In the genomic region with DNA sequence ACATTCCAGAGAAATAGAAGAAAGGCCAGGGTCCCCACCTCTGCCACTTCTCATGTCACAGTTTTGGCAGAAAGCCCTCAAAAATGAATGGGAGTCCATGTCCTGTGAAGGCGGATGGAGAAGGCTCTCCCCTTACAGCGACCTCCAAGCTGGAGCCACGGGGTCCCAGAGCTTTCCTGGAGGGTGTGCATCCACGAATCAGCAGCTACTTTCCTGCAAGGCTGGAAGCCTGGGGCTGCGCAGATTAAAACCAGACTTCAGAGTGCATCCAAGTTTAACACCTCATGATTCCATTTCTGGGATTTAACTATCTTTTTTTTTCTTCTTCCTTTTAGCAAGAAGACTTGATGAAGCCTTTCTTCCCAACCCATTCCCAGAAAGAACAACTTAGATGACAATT, we compare ENCODE assay signal across 30 mouse cellular contexts. TPM values are rescaled to one million over a fixed set of nuclear protein-coding genes. Genes with fewer than 3 reads are reported as not detected.
DNase-seq lines count a peak whose midpoint lies in the region; ATAC-seq and TF ChIP-seq lines count a peak whose summit lies in the region.
"Had no signal": no experiment of that assay in that cellular context is flagged by ENCODE, and none has a peak within 500 bp of the region (broad histone marks: within the 10 kb centered on the region; RNA-seq: fewer than 3 reads in every experiment).

No protein-coding gene starts in this region.

- no peak for TF ChIP-seq CTCF in kidney, postnatal 0 days (IDR thresholded peaks at IDR 0.05; ENCODE audit: low read depth)

- no peak overlapping the region for H3K4me3 ChIP-seq in forebrain, embryonic 10.5 days
- H3K4me3 ChIP-seq in forebrain, embryonic 14.5 days (ENCODE audit: low read depth, low read length) = no peak overlapping the region
- no peak overlapping the region for H3K4me3 ChIP-seq in kidney, postnatal 0 days (replicated peaks; ENCODE audit: low read depth, low read length)
- no peak overlapping the region for H3K4me3 ChIP-seq in embryonic facial prominence, embryonic 14.5 days (ENCODE audit: low read depth, low read length)
- H3K4me3 ChIP-seq in limb, embryonic 13.5 days = no peak overlapping the region
- H3K4me3 ChIP-seq in hindbrain, embryonic 13.5 days = no peak overlapping the region
- H3K4me3 ChIP-seq: layer of hippocampus, adult 2 months; liver, embryonic 13.5 days; myocyte; neural tube, embryonic 12.5 days had no signal

- no peak overlapping the region for H3K9ac ChIP-seq in forebrain, embryonic 14.5 days (ENCODE audit: low read length)
- H3K9ac ChIP-seq in kidney, postnatal 0 days (ENCODE audit: low read depth, low read length) = no peak overlapping the region
- H3K9ac ChIP-seq in embryonic facial prominence, embryonic 14.5 days (ENCODE audit: low read depth, low read length) = no peak overlapping the region
- H3K9ac ChIP-seq in limb, embryonic 13.5 days = no peak overlapping the region
- no peak overlapping the region for H3K9ac ChIP-seq in hindbrain, embryonic 13.5 days
- H3K9ac ChIP-seq: liver, embryonic 13.5 days; neural tube, embryonic 12.5 days had no signal

- peaks cover 26% of the 10 kb centered on the region for H3K4me1 ChIP-seq in forebrain, embryonic 10.5 days
- H3K4me1 ChIP-seq in forebrain, embryonic 14.5 days (ENCODE audit: control insufficient read depth, insufficient read depth, low read length) = no peaks in the 10 kb centered on the region
- no peaks in the 10 kb centered on the region for H3K4me1 ChIP-seq in kidney, postnatal 0 days (replicated peaks; ENCODE audit: insufficient read depth, low read length)
- H3K4me1 ChIP-seq in embryonic facial prominence, embryonic 14.5 days (ENCODE audit: control insufficient read depth, insufficient read depth, low read length) = peaks cover 44% of the 10 kb centered on the region
- H3K4me1 ChIP-seq in limb, embryonic 13.5 days = peaks cover 61% of the 10 kb centered on the region
- peaks cover 16% of the 10 kb centered on the region for H3K4me1 ChIP-seq in hindbrain, embryonic 13.5 days (replicated peaks)
- H3K4me1 ChIP-seq: neural tube, embryonic 12.5 days had no signal

- 59% methylated on average over 5 of the region's 5 CpGs for WGBS in forebrain, embryonic 10.5 days
- 59% methylated on average over 5 of the region's 5 CpGs for WGBS in forebrain, embryonic 14.5 days
- 33% methylated on average over 5 of the region's 5 CpGs for WGBS in kidney, postnatal 0 days
- 27% methylated on average over 5 of the region's 5 CpGs for WGBS in embryonic facial prominence, embryonic 14.5 days
- 23% methylated on average over 5 of the region's 5 CpGs for WGBS in limb, embryonic 13.5 days
- 62% methylated on average over 5 of the region's 5 CpGs for WGBS in hindbrain, embryonic 13.5 days

- no peak overlapping the region for H3K27ac ChIP-seq in forebrain, embryonic 10.5 days
- H3K27ac ChIP-seq in forebrain, embryonic 14.5 days (ENCODE audit: low read depth, low read length) = no peak overlapping the region
- H3K27ac ChIP-seq in kidney, postnatal 0 days = peak overlapping the region; percentile 31; the same call in 1 of the 2 replicates
- H3K27ac ChIP-seq in embryonic facial prominence, embryonic 14.5 days (replicated peaks; ENCODE audit: low read depth, low read length) = peak overlapping the region; percentile 71; the same call in 1 of the 2 replicates
- H3K27ac ChIP-seq in limb, embryonic 13.5 days = peak overlapping the region; percentile 81; the same call in 1 of the 2 replicates
- H3K27ac ChIP-seq in hindbrain, embryonic 13.5 days = no peak overlapping the region
- H3K27ac ChIP-seq: hindbrain, postnatal 0 days; layer of hippocampus, adult 2 months; liver, embryonic 13.5 days; neural tube, embryonic 12.5 days had no signal

- no peaks in the 10 kb centered on the region for H3K36me3 ChIP-seq in forebrain, embryonic 10.5 days (replicated peaks)
- H3K36me3 ChIP-seq in forebrain, embryonic 14.5 days (ENCODE audit: control insufficient read depth, insufficient read depth, low read length) = no peaks in the 10 kb centered on the region
- H3K36me3 ChIP-seq in kidney, postnatal 0 days (ENCODE audit: insufficient read depth, low read length) = no peaks in the 10 kb centered on the region
- no peaks in the 10 kb centered on the region for H3K36me3 ChIP-seq in embryonic facial prominence, embryonic 14.5 days (ENCODE audit: control insufficient read depth, insufficient read depth, low read length)
- no peaks in the 10 kb centered on the region for H3K36me3 ChIP-seq in limb, embryonic 13.5 days
- no peaks in the 10 kb centered on the region for H3K36me3 ChIP-seq in hindbrain, embryonic 13.5 days
- H3K36me3 ChIP-seq: liver, embryonic 13.5 days; neural tube, embryonic 12.5 days had no signal

- no peak for ATAC-seq in forebrain, embryonic 14.5 days
- ATAC-seq in kidney, postnatal 0 days (replicated peaks; ENCODE audit: low FRiP score, low read depth) = no peak
- ATAC-seq in embryonic facial prominence, embryonic 14.5 days (ENCODE audit: low read depth) = no peak
- ATAC-seq in limb, embryonic 13.5 days (ENCODE audit: low FRiP score, low read depth) = no peak
- no peak for ATAC-seq in megakaryocyte, adult 5-6 weeks (ENCODE audit: poor library complexity, severe bottlenecking)
- no peak for ATAC-seq in hindbrain, embryonic 13.5 days (ENCODE audit: low FRiP score)
- ATAC-seq: hindbrain, postnatal 0 days; midbrain, embryonic 16.5 days; Patski had no signal

- peak; percentile 13 for DNase-seq in forebrain, embryonic 10.5 days (ENCODE audit: extremely low spot score, low spot score)
- DNase-seq in forebrain, embryonic 14.5 days (ENCODE audit: low spot score) = no peak
- no peak for DNase-seq in kidney, postnatal 0 days (ENCODE audit: low spot score)
- no peak for DNase-seq in kidney, postnatal 25 days
- DNase-seq in embryonic facial prominence, embryonic 14.5 days (ENCODE audit: low spot score) = peak; percentile 67
- DNase-seq: adrenal gland, postnatal 25 days; cerebellum, adult 11-12 months; cerebellum, adult 9-11 months; embryo, embryonic 11 days; gastrocnemius, postnatal 10 days; heart, postnatal 14 days; kidney, adult 11 months; kidney, postnatal 14 days; liver, embryonic 13.5 days; lung, adult 18-20 months; lung, postnatal 10 days; right cerebral cortex, adult 18-20 months; spleen, adult 18-20 months; thymus, postnatal 14 days had no signal

- no peak overlapping the region for H3K4me2 ChIP-seq in forebrain, embryonic 14.5 days (ENCODE audit: low read length)
- H3K4me2 ChIP-seq in kidney, postnatal 0 days (ENCODE audit: low read length) = no peak overlapping the region
- peak overlapping the region; percentile 16; the same call in 1 of the 2 replicates for H3K4me2 ChIP-seq in embryonic facial prominence, embryonic 14.5 days (ENCODE audit: low read depth, low read length)
- H3K4me2 ChIP-seq in limb, embryonic 13.5 days (replicated peaks) = peak overlapping the region; percentile 37; the same call in 1 of the 2 replicates
- H3K4me2 ChIP-seq in hindbrain, embryonic 13.5 days = no peak overlapping the region
- H3K4me2 ChIP-seq: liver, embryonic 13.5 days; midbrain, embryonic 11.5 days; neural tube, embryonic 12.5 days had no signal

- H3K9me3 ChIP-seq in forebrain, embryonic 10.5 days = no peaks in the 10 kb centered on the region
- H3K9me3 ChIP-seq in forebrain, embryonic 14.5 days (replicated peaks; ENCODE audit: control insufficient read depth, low read length) = no peaks in the 10 kb centered on the region
- no peaks in the 10 kb centered on the region for H3K9me3 ChIP-seq in kidney, postnatal 0 days (replicated peaks; ENCODE audit: low read length)
- H3K9me3 ChIP-seq in embryonic facial prominence, embryonic 14.5 days (ENCODE audit: control insufficient read depth, low read length) = no peaks in the 10 kb centered on the region
- no peaks in the 10 kb centered on the region for H3K9me3 ChIP-seq in limb, embryonic 13.5 days
- no peaks in the 10 kb centered on the region for H3K9me3 ChIP-seq in hindbrain, embryonic 13.5 days
- H3K9me3 ChIP-seq: liver, embryonic 13.5 days; neural tube, embryonic 12.5 days had no signal

- H3K27me3 ChIP-seq in forebrain, embryonic 10.5 days (ENCODE audit: poor library complexity, severe bottlenecking) = peaks cover 5% of the 10 kb centered on the region
- H3K27me3 ChIP-seq in forebrain, embryonic 14.5 days (replicated peaks; ENCODE audit: control insufficient read depth, insufficient read depth, low read length) = no peaks in the 10 kb centered on the region
- H3K27me3 ChIP-seq in kidney, postnatal 0 days (ENCODE audit: insufficient read depth, low read length) = no peaks in the 10 kb centered on the region
- no peaks in the 10 kb centered on the region for H3K27me3 ChIP-seq in embryonic facial prominence, embryonic 14.5 days (replicated peaks; ENCODE audit: control insufficient read depth, insufficient read depth, low read length)
- H3K27me3 ChIP-seq in limb, embryonic 13.5 days = no peaks in the 10 kb centered on the region
- no peaks in the 10 kb centered on the region for H3K27me3 ChIP-seq in hindbrain, embryonic 13.5 days
- H3K27me3 ChIP-seq: liver, embryonic 13.5 days; neural tube, embryonic 12.5 days; Patski had no signal

RNA-seq across cellular contexts. Expression of a gene that starts 6.5 kb away (rescaled TPM):
- 0.71 and 1.2 TPM in 2 replicates for polyA plus RNA-seq in forebrain, embryonic 10.5 days (2016; fragmentation: Nextera tagmentation; extraction: Ambion mirVana)
- polyA plus RNA-seq in forebrain, embryonic 14.5 days (2014; fragmentation: Nextera tagmentation; extraction: Ambion mirVana) = 5.6 and 8.7 TPM in 2 replicates
- 27.2 and 28.0 TPM in 2 replicates for polyA plus RNA-seq in kidney, postnatal 0 days (2015; fragmentation: Nextera tagmentation; extraction: Ambion mirVana)
- 32.3 and 32.7 TPM in 2 replicates for polyA plus RNA-seq in embryonic facial prominence, embryonic 14.5 days (2014; fragmentation: Nextera tagmentation; extraction: Ambion mirVana)
- 19.9 and 20.1 TPM in 2 replicates for polyA plus RNA-seq in limb, embryonic 13.5 days (2015; fragmentation: Nextera tagmentation; extraction: Ambion mirVana)
- not detected in 2 replicates for total RNA-seq in megakaryocyte, adult 5-6 weeks (2015)
- total RNA-seq in megakaryocyte, adult 5-6 weeks (2017) = not detected in 2 replicates
- 8.0 and 8.3 TPM in 2 replicates for polyA plus RNA-seq in hindbrain, embryonic 13.5 days (2015; fragmentation: Nextera tagmentation; extraction: Ambion mirVana)
- total RNA-seq: MEL had no signal
- polyA plus RNA-seq: myocyte, Patski had no signal

RNA-seq across cellular contexts. Expression of a gene that starts 47.0 kb away (rescaled TPM):
- 52.0 and 53.7 TPM in 2 replicates for polyA plus RNA-seq in forebrain, embryonic 10.5 days (2016; fragmentation: Nextera tagmentation; extraction: Ambion mirVana)
- 70.5 and 76.7 TPM in 2 replicates for polyA plus RNA-seq in forebrain, embryonic 14.5 days (2014; fragmentation: Nextera tagmentation; extraction: Ambion mirVana)
- 62.6 and 64.0 TPM in 2 replicates for polyA plus RNA-seq in kidney, postnatal 0 days (2015; fragmentation: Nextera tagmentation; extraction: Ambion mirVana)
- polyA plus RNA-seq in embryonic facial prominence, embryonic 14.5 days (2014; fragmentation: Nextera tagmentation; extraction: Ambion mirVana) = 46.2 and 54.1 TPM in 2 replicates
- polyA plus RNA-seq in limb, embryonic 13.5 days (2015; fragmentation: Nextera tagmentation; extraction: Ambion mirVana) = 62.9 and 66.3 TPM in 2 replicates
- total RNA-seq in megakaryocyte, adult 5-6 weeks (2015) = 25.9 and 36.3 TPM in 2 replicates
- total RNA-seq in megakaryocyte, adult 5-6 weeks (2017) = 74.2 and 77.7 TPM in 2 replicates
- 71.0 and 71.5 TPM in 2 replicates for polyA plus RNA-seq in hindbrain, embryonic 13.5 days (2015; fragmentation: Nextera tagmentation; extraction: Ambion mirVana)

RNA-seq across cellular contexts. Expression of a gene that starts 48.0 kb away (rescaled TPM):
- 34.8 and 36.9 TPM in 2 replicates for polyA plus RNA-seq in forebrain, embryonic 10.5 days (2016; fragmentation: Nextera tagmentation; extraction: Ambion mirVana)
- polyA plus RNA-seq in forebrain, embryonic 14.5 days (2014; fragmentation: Nextera tagmentation; extraction: Ambion mirVana) = 7.7 and 8.7 TPM in 2 replicates
- polyA plus RNA-seq in kidney, postnatal 0 days (2015; fragmentation: Nextera tagmentation; extraction: Ambion mirVana) = 14.1 and 14.2 TPM in 2 replicates
- polyA plus RNA-seq in embryonic facial prominence, embryonic 14.5 days (2014; fragmentation: Nextera tagmentation; extraction: Ambion mirVana) = 8.1 and 9.0 TPM in 2 replicates
- polyA plus RNA-seq in limb, embryonic 13.5 days (2015; fragmentation: Nextera tagmentation; extraction: Ambion mirVana) = 12.9 and 14.4 TPM in 2 replicates
- total RNA-seq in megakaryocyte, adult 5-6 weeks (2015) = not detected in 2 replicates
- total RNA-seq in megakaryocyte, adult 5-6 weeks (2017) = not detected in 2 replicates
- polyA plus RNA-seq in hindbrain, embryonic 13.5 days (2015; fragmentation: Nextera tagmentation; extraction: Ambion mirVana) = 18.5 and 20.8 TPM in 2 replicates
- total RNA-seq: MEL had no signal

RNA-seq across cellular contexts. Expression of a gene that starts 54.5 kb away (rescaled TPM):
- polyA plus RNA-seq in forebrain, embryonic 10.5 days (2016; fragmentation: Nextera tagmentation; extraction: Ambion mirVana) = 83.0 and 84.6 TPM in 2 replicates
- polyA plus RNA-seq in forebrain, embryonic 14.5 days (2014; fragmentation: Nextera tagmentation; extraction: Ambion mirVana) = 34.9 and 44.3 TPM in 2 replicates
- 170 and 180 TPM in 2 replicates for polyA plus RNA-seq in kidney, postnatal 0 days (2015; fragmentation: Nextera tagmentation; extraction: Ambion mirVana)
- polyA plus RNA-seq in embryonic facial prominence, embryonic 14.5 days (2014; fragmentation: Nextera tagmentation; extraction: Ambion mirVana) = 71.3 and 83.2 TPM in 2 replicates
- polyA plus RNA-seq in limb, embryonic 13.5 days (2015; fragmentation: Nextera tagmentation; extraction: Ambion mirVana) = 100 and 104 TPM in 2 replicates
- total RNA-seq in megakaryocyte, adult 5-6 weeks (2015) = 49.1 and 49.6 TPM in 2 replicates
- total RNA-seq in megakaryocyte, adult 5-6 weeks (2017) = 40.5 and 44.4 TPM in 2 replicates
- 51.3 and 56.9 TPM in 2 replicates for polyA plus RNA-seq in hindbrain, embryonic 13.5 days (2015; fragmentation: Nextera tagmentation; extraction: Ambion mirVana)

Comparison
In these comparisons a context has a peak if more than half of its experiments do, and no peak if none do; other contexts are left out.
1. DNase-seq: peak in forebrain, embryonic 10.5 days (single experiment) and embryonic facial prominence, embryonic 14.5 days (single experiment); none in forebrain, embryonic 14.5 days (single experiment), kidney, postnatal 0 days (single experiment) and kidney, postnatal 25 days (0 of 2).
2. H3K27ac ChIP-seq: peak in kidney, postnatal 0 days (single experiment), embryonic facial prominence, embryonic 14.5 days (single experiment) and limb, embryonic 13.5 days (single experiment); none in forebrain, embryonic 10.5 days (single experiment), forebrain, embryonic 14.5 days (single experiment) and hindbrain, embryonic 13.5 days (single experiment).
3. H3K4me2 ChIP-seq: peak in embryonic facial prominence, embryonic 14.5 days (single experiment) and limb, embryonic 13.5 days (single experiment); none in forebrain, embryonic 14.5 days (single experiment), kidney, postnatal 0 days (single experiment) and hindbrain, embryonic 13.5 days (single experiment).